Mouse (Mus musculus) MEL-GATA-1-ER (cell line): Measurements from ENCODE around the gene Uck1.

Experiments used
- DNase-seq: peaks from one replicate; pipeline ENCODE4 v3.0.0-alpha.2; 2012; ENCODE audit warnings: low read depth; ENCODE audit errors: extremely low read depth

Gene Uck1

DNA sequence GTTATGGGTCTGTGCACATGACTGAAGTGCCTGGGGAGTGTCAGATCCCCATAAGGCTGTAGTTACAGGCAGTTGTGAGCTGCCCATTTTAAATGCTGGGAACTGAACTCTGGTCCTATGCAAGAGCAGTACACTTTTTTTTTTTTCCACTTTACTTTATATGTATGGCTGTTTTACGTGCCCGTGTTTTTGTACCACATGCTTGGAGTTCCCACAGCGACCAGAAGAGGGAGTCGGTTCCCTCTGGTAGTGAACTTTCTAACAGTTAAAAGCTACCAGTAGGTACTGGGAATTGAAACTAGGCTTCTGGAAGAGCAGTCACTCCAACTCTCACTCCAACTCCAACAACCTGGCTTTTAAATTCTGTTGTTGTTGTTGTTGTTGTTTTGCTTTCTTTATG is 676 bp upstream of the Uck1 start:
- peak; percentile 80 for DNase-seq

DNA sequence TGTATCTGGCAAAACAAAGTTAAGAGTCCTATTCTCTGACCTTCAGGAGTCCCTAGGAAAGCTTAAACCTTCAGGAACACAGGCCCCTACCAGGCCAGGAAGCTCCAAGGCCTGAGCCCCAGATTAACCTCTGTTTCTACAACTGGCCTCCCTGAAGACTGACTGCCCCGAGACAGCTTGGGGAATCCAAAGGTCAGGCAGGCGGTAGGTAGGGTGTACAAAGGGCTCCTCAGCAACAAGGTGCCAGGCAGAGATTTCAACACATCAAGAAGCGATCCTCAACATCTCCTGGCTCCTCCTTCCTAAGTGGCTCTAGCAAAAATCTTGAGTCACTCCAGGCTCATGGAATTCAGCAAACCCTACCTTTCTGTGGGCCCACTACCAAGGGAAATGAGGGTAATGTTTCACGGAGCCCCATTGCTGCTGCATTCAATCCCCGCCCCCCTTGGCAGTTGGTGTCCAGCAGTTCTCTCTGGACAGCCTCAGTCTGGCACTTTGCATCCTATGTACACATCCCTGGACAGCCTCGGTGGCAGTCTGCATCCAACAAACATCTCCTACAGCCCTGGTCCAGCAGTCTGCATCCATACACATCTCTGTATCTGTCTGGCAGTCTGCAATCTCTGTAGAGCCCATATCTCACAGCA is 949 bp downstream of the Uck1 start:
- no peak for DNase-seq

GRCm38 (mm10) chr2:32256273-32256672 is 3.7 kb downstream of the Uck1 start:
- DNase-seq: no peak

DNA sequence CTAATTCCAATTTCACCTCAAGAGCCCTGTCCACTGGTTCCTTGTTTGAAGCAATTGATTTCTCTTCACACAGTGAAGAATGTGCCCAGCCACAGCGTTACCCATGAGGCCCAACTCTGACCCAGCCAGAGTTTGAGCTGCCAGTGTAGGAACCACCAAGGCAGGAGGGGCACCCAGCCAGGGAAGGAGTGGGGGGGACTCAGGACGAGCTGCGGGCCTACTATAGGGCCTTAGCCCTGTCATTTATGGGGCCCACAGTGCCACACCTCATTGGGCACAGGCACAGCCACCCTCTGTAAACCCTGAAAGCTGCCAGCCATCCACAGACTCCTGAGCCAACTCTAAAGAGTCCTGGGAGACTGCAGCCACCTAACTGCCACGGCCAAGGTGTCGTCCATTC is 5.4 kb downstream of the Uck1 start:
- no peak for DNase-seq

DNA sequence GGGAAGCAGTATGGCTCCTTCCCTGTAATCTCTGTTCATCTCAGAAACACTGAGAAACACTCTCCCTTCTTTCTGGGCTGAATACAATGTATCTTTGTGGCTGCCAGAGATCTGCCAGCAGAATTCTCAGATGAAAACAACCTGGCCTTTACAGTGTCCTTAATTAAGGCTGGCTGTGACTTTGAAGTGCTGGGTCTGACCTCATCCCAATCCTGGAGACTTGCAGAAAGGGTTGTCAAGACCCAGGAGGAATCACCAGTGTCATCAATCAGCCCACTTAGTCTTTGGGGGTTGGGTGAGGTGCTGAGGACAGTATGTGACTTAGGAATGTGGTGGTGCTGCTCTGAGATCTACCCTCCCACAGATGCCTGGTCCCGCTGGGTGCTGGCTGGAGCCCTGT is 6.6 kb downstream of the Uck1 start:
- DNase-seq: no peak

GRCm38 (mm10) chr2:32252658-32253057 is 7.3 kb downstream of the Uck1 start:
- no peak for DNase-seq

DNA sequence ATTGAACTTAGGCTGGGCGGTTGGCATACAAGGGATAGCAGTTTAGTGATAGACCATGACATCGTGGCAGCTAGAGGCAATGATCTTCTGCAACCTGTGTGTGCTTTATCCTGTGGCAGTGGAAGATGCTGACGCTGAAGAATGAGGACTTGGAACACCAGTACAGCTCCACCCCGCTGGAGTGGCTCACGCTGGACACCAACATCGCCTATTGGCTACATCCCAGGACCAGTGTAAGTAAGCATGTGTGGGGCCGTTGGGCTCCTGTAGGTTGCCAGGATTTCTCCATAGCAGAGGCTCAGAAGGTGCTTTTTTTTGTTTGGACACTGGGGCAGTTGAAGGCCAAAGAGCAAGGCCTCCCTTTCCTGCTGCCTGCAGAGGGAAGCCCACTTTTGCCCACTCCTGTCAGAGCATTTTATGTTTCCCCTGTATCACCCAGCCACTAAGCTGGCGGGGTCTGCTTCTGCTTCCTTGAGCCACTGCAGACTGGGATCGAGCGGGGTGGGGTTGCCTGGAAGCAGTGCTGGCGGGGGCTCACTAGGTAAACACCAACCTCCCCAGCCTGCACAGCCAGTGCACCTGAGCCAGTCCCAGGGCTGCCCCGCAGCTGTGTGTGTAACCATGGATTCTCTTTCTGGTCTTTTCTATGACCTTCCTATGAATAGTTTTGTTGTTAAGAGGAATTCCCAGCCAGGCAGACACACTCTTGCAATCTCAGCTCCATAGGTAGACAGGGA is 8.0 kb downstream of the Uck1 start:
- no peak for DNase-seq

- no peak for DNase-seq
These were observed 11.3 kb downstream of the Uck1 start for GRCm38 (mm10) chr2:32248377-32249361.

DNA sequence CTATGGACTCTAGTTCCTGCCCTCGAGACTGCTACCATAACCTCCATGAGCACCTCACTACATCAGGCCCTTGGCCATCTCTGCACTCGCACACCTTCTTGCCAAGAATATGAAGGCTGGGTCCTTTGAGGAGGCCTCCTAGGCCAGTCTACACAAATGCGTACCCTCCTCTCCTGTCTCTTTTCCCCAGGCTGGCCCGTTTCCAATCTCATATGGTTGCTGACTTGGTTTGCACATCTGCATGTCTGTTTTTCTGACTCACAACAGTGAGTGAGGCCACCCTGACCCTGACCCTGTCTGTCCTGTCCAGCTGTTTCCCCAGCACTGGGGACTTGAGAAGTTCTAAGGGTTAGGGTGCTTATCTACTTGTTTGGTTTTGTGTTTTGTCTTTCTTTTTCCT is 13.2 kb downstream of the Uck1 start:
- DNase-seq: no peak

DNA sequence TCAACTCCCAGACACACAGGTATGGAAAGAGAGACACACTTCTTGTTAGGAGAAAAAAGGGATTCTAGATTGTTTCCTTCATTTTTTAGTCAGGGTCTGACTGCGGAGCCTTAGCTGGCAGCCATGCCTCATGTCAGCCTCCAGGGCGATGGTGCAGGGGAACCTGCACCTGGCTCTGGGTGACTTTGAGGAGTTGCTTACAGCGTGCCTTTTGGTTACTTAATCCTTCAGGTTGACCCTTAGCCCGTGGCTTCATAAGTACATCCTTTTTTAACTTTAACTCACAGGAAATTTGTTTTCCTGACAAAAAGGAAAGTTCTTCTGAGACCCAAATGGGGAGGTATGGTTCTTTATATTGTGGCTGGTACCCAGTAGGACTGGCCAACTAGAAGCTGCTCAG is 17.0 kb downstream of the Uck1 start:
- no peak for DNase-seq

GRCm38 (mm10) chr2:32240591-32240990 is 19.4 kb downstream of the Uck1 start:
- DNase-seq: no peak

DNA sequence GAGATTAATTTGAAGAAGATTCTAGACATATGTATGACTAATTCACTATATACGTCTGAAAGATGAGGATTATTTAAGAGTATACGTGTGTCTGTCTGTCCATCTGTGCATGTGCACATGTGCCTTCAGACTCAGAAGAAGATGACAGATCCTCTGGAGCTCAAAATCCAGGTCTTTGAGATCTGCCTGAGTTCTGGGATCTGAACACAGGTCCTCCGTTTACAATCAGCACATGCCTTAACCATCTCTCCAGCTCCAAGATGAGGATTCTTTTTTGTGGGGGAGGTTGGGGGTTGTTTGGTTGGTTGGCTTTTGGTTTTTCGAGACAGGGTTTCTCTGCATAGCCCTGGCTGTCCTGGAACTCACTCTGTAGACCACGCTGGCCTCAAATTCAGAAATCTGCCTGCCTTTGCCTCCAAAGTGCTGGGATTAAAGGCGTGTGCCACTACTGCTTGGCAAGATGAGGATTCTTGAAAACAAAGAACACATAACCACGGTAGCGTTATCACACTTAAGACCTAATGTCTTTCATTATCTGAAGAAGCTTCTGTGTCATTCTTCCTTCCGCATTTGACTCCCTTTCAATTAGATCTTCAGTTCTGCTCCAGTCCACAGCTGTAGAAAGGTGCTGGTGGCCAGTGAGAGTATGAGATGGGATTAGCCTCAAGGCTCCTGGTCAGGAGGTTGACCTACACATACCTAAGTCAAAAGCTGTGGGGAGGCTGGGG is 21.1 kb downstream of the Uck1 start:
- peak; percentile 87 for DNase-seq

DNA sequence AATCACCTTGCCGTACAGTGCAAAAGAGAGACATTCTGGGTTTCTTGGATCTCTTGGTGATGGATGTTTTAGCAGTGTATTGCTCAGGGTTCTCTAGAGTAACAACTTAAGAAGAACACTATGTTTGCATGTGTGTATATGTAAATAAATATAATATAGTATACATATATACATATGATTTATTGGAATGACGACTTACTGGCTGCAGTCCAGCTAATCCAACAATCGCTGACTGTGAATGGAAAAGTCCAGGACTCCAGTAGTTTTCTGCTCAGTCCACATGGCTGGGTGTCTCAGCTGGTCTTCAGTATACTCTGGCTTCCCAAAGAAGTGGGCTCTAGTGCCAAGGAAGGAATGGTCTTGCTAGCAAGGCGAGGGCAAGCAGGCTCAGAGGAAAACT is 22.4 kb downstream of the Uck1 start:
- no peak for DNase-seq

GRCm38 (mm10) chr2:32236760-32237487 is 23.0 kb downstream of the Uck1 start:
- peak; percentile 56 for DNase-seq

DNA sequence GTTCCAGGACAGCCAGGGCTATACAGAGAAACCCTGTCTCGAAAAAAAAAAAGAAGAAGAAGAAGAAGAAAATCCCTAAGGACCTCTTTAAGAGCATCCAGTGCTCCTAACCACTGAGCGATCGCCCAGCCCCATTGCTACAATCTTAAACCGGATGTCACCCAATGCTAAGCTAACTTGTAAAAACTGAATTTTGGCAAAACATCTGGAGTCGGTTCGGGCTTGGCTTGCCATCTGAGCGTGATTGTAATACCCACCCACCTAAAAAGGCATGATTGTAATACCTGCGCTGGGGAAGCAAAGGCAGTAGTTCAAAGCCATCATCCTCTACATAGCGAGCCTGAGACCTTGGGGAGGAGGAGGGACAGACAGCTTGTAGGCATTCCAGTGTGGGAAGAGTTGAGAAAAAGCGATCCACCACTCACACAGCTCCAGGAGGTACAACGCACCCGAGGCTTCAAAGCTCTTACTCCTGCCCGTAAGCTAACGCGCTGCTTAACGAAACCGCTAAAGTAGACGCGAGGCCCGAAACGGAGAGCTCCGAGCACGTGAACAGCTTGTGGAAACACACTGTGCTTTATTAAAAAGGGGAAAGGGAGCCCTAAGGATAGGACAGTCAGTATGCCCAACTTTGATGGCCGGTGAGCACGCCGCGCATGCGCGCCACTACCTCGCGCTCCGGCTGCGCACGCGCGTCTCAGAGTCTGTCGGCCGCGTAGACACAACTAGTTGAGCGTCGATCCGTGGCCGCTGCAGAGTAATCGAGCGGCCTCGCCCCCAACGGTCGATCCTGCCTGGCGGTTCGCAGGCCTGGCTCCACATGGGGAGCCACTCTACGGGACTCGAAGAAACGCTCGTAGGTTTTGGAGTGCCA is 23.8 kb downstream of the Uck1 start, which contains the start of gene Pomt1:
Pomt1 (plus strand) TSS at position 705 of the 874 bp plus-strand sequence.
- peak; percentile 85 for DNase-seq

DNA sequence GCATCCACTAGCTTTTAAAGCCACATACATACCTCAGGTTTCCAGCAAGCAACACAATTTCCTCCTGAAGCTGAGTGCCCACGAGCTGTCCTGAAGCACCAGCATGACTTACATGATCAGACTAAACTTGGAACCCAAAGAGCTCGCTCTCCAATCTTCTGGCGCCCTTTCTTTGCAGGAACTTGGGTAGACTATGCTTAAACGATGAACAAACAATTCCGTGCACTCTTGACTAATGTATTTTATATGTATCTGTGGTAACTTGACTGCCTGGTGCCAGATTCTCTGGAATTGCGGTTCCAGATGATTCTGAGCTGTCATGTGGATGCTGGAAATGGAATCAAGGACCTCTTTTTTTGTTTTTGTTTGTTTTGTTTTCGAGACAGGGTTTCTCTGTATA is 24.5 kb downstream of the Uck1 start:
- DNase-seq: no peak

DNA sequence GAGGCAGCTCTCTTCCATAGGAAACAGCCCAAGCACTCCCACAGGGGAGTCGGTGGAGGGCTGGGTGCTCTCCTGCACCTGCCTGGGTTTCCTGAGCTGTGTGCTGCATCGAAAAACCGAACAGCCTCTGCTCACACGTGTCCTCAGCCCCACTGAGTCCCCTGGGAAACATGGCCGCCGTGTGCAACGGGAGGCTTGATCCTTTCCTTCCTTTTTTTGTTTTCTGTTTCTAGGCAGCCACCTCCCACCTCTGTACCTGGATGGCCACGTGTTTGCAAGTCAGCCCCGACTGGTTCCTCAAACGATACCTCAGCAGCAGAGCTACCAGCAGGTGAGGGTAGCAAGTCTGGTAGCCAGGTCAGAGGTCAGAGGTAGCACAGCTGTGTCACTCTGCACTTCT is 37.9 kb downstream of the Uck1 start:
- no peak for DNase-seq

- DNase-seq: no peak
These were observed 38.4 kb downstream of the Uck1 start for GRCm38 (mm10) chr2:32221577-32221976.

- DNase-seq: no peak
These were observed 39.0 kb downstream of the Uck1 start for GRCm38 (mm10) chr2:32220969-32221368.

DNA sequence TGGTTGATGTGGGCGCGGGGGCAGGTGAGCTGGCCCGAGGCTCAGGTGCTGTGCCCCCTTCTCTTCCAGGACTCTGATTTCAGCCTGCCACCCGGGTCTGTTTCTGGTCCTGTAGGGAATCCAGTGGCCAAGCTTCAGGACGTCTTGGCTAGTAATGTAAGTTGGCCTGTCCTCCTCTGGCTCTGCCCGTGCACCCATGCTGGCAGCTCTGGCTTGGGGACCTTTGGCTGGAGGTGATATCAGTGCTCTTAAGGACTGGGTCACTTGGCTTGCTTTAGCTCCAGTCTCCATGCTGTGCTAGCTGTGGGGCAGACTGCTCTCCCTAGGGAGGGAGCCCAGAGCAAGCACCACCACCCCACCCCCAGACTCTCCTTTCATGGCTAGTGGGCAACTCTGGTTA is 39.9 kb downstream of the Uck1 start:
- DNase-seq: no peak
